Mouse (Mus musculus) neutrophil, adult 5-6 weeks (primary cell): ENCODE measurements around the gene Wnt9a. TPM values are rescaled to one million over a fixed set of nuclear protein-coding genes. Genes with fewer than 3 reads are reported as not detected.
"Not testable (repeated sequence)": the region's sequence is repeated elsewhere in the genome, so short reads cannot be mapped to it uniquely, and the experiment has no call there.

Experiments
- ATAC-seq: fragments of 151-379, 151-347 bp; 2 replicates; pipeline ENCODE4 v1.8.0; 2017; ENCODE audit warnings: mild to moderate bottlenecking, moderate TSS enrichment; ENCODE audit not compliant: insufficient number of reproducible peaks, poor library complexity, low FRiP score, severe bottlenecking; ENCODE audit errors: extremely low read depth
- total RNA-seq: library from RNA; stranded (forward); fragments of 200-1000 nt; gene quantifications from 2 replicates; pipeline ENCODE4 v1.2.3, GENCODE M21; 2017

The Wnt9a gene
- total RNA-seq, 1 experiment from 2014 or later, result not detected

- not testable (repeated sequence) for ATAC-seq
These were observed 5.7 kb upstream of the Wnt9a start for GRCm38 (mm10) chr11:59301053-59301452.

- no peak; the same call in 1 of the 2 replicates for ATAC-seq
These were observed 3.8 kb upstream of the Wnt9a start for GRCm38 (mm10) chr11:59302700-59303569.

GRCm38 (mm10) chr11:59305008-59305820, 1.5 kb upstream of the Wnt9a start:
- no peak for ATAC-seq

- no peak for ATAC-seq
These were observed 910 bp upstream of the Wnt9a start for GRCm38 (mm10) chr11:59305821-59306215.

GRCm38 (mm10) chr11:59307422-59308163, 865 bp downstream of the Wnt9a start:
- no peak for ATAC-seq

GRCm38 (mm10) chr11:59308164-59308542, 1.4 kb downstream of the Wnt9a start:
- no peak for ATAC-seq

- ATAC-seq, result no peak
These were observed 1.9 kb downstream of the Wnt9a start for GRCm38 (mm10) chr11:59308625-59309024.

- no peak for ATAC-seq
These were observed 2.5 kb downstream of the Wnt9a start for GRCm38 (mm10) chr11:59309106-59309805.

GRCm38 (mm10) chr11:59309976-59310375, 3.2 kb downstream of the Wnt9a start:
- no peak for ATAC-seq

- no peak for ATAC-seq
These were observed 5.3 kb downstream of the Wnt9a start for GRCm38 (mm10) chr11:59312060-59312459.

GRCm38 (mm10) chr11:59312501-59312900, 5.8 kb downstream of the Wnt9a start:
- ATAC-seq, result no peak

- no peak for ATAC-seq
These were observed 6.5 kb downstream of the Wnt9a start for GRCm38 (mm10) chr11:59313029-59313811.

- no peak for ATAC-seq
These were observed 7.2 kb downstream of the Wnt9a start for GRCm38 (mm10) chr11:59313944-59314343.

- no peak for ATAC-seq
These were observed 9.8 kb downstream of the Wnt9a start for GRCm38 (mm10) chr11:59316517-59316916.

- no peak for ATAC-seq
These were observed 16.3 kb downstream of the Wnt9a start for GRCm38 (mm10) chr11:59322988-59323387.

GRCm38 (mm10) chr11:59324777-59325176, 18.0 kb downstream of the Wnt9a start:
- ATAC-seq, result no peak

- no peak for ATAC-seq
These were observed 20.9 kb downstream of the Wnt9a start for GRCm38 (mm10) chr11:59327625-59328024.

GRCm38 (mm10) chr11:59329616-59330015, 22.9 kb downstream of the Wnt9a start:
- ATAC-seq, result no peak
